Mouse (Mus musculus) kidney, adult 11 months (tissue): ENCODE measurements at regions not wholly inside any gene's neighbourhood (a gene's known extent, or its start where the extent isn't known, plus 50 kb on each side); places are given as distances from the start of the nearest gene placed in this dataset.

ENCODE experiments used
- DNase-seq: peaks from one replicate; pipeline ENCODE4 v3.0.0; 2022

- no peak for DNase-seq
Measured at GRCm38 (mm10) chr19:24622776-24623175, 51.0 kb upstream of the Tmem252 start.

GRCm38 (mm10) chr19:24622309-24622708, 51.5 kb upstream of the Tmem252 start:
- DNase-seq: no peak

- peak; percentile 29 for DNase-seq
Measured at GRCm38 (mm10) chr19:24621610-24622220, 52.1 kb upstream of the Tmem252 start.

- no peak for DNase-seq
Measured at GRCm38 (mm10) chr19:24615762-24616310, 58.0 kb upstream of the Tmem252 start.

- no peak for DNase-seq
Measured at GRCm38 (mm10) chr19:24607884-24608283, 52.2 kb upstream of the Pip5k1b start.

- DNase-seq: no peak
Measured at GRCm38 (mm10) chr19:24606390-24606976, 50.8 kb upstream of the Pip5k1b start.
